Mouse (Mus musculus) large intestine, adult 2 months (tissue): ENCODE data around the gene Cdk12. TPM values are rescaled to one million over a fixed set of nuclear protein-coding genes. Genes with fewer than 3 reads are reported as not detected.

Experiments used
- DNase-seq: peaks from one replicate; pipeline ENCODE4 v3.0.0-alpha.2; 2012; ENCODE audit warnings: low read depth, low spot score
- WGBS: fragments of 180-500 bp; shearing (Covaris S2); methylation state at CpG from one replicate; pipeline ENCODE4 v1.1.7; 2018; 5-methylcytosine and 5-hydroxymethylcytosine counted together
- polyA plus RNA-seq: library from polyadenylated mRNA; depleted of rRNA; stranded (reverse); fragments of >200 nt; gene quantifications from 2 replicates; pipeline ENCODE4 v1.2.3, GENCODE M21; 2012

Gene Cdk12
- polyA plus RNA-seq, 1 experiment = 8.5 TPM

GRCm38 (mm10) chr11:98244415-98244814 is 41.6 kb downstream of the Cdk12 start:
- 95% methylated on average over 3 of the region's 3 CpGs for WGBS
- no peak for DNase-seq

GRCm38 (mm10) chr11:98247325-98247724 is 44.5 kb downstream of the Cdk12 start:
- WGBS = 58% methylated on average over 1 of the region's 1 CpGs
- no peak for DNase-seq

- no peak for DNase-seq
- WGBS = 70% methylated on average over 2 of the region's 2 CpGs
Measured at GRCm38 (mm10) chr11:98253807-98254206, 50.9 kb downstream of the Cdk12 start.

GRCm38 (mm10) chr11:98260706-98261479 is 58.0 kb downstream of the Cdk12 start:
- DNase-seq = no peak
- 79% methylated on average over 8 of the region's 8 CpGs for WGBS

- WGBS = 3% methylated on average over 2 of the region's 2 CpGs
- DNase-seq = peak; percentile 64
Measured at GRCm38 (mm10) chr11:98265039-98265438, 62.2 kb downstream of the Cdk12 start.

GRCm38 (mm10) chr11:98265891-98266290 is 63.0 kb downstream of the Cdk12 start:
- DNase-seq = no peak
- WGBS = 89% methylated on average over 5 of the region's 5 CpGs

GRCm38 (mm10) chr11:98266699-98267402 is 64.0 kb downstream of the Cdk12 start:
- no peak for DNase-seq
- 91% methylated on average over 6 of the region's 6 CpGs for WGBS

GRCm38 (mm10) chr11:98270066-98270465 is 67.2 kb downstream of the Cdk12 start:
- WGBS = 97% methylated on average over 3 of the region's 3 CpGs
- DNase-seq = no peak

- DNase-seq = no peak
Measured at GRCm38 (mm10) chr11:98270466-98270865, 67.6 kb downstream of the Cdk12 start.

- 49% methylated on average over 9 of the region's 9 CpGs for WGBS
- no peak for DNase-seq
Measured at GRCm38 (mm10) chr11:98283740-98284139, 80.9 kb downstream of the Cdk12 start.

GRCm38 (mm10) chr11:98284230-98284629 is 81.4 kb downstream of the Cdk12 start:
- no peak for DNase-seq
- WGBS = 3% methylated on average over 14 of the region's 17 CpGs

GRCm38 (mm10) chr11:98285368-98285767 is 82.5 kb downstream of the Cdk12 start:
- no peak for DNase-seq

GRCm38 (mm10) chr11:98287531-98287930 is 84.7 kb downstream of the Cdk12 start:
- 42% methylated on average over 5 of the region's 5 CpGs for WGBS
- DNase-seq = no peak

More at GRCm38 (mm10) chr11:98285368-98285767, 82.5 kb downstream of the Cdk12 start:
- 38% methylated on average over 2 of the region's 2 CpGs for WGBS

- WGBS = 43% methylated on average over 7 of the region's 7 CpGs
- no peak for DNase-seq
Measured at GRCm38 (mm10) chr11:98287961-98288360, 85.1 kb downstream of the Cdk12 start.

GRCm38 (mm10) chr11:98289873-98290272 is 87.0 kb downstream of the Cdk12 start:
- no peak for DNase-seq
- WGBS = 41% methylated on average over 13 of the region's 13 CpGs

- 46% methylated on average over 2 of the region's 2 CpGs for WGBS
- DNase-seq = no peak
Measured at GRCm38 (mm10) chr11:98290906-98291305, 88.0 kb downstream of the Cdk12 start.

GRCm38 (mm10) chr11:98293070-98293469 is 90.2 kb downstream of the Cdk12 start:
- WGBS = 23% methylated on average over 2 of the region's 2 CpGs
- DNase-seq = no peak

GRCm38 (mm10) chr11:98294188-98295012 is 91.5 kb downstream of the Cdk12 start:
- WGBS = under 1% methylated on average over 58 of the region's 58 CpGs
- no peak for DNase-seq

GRCm38 (mm10) chr11:98295013-98295585 is 92.2 kb downstream of the Cdk12 start:
- no peak for DNase-seq
- 11% methylated on average over 9 of the region's 9 CpGs for WGBS

GRCm38 (mm10) chr11:98296277-98296676 is 93.4 kb downstream of the Cdk12 start:
- 35% methylated on average over 5 of the region's 5 CpGs for WGBS
- DNase-seq = no peak
